Mouse (Mus musculus): ENCODE data around the gene Mkks. TPM values are rescaled to one million over a fixed set of nuclear protein-coding genes. Genes with fewer than 3 reads are reported as not detected.

Mkks gene
- 8.4 and 11.7 TPM in 2 replicates for polyA plus RNA-seq (2015; fragmentation: Nextera tagmentation; extraction: Ambion mirVana)

DNA sequence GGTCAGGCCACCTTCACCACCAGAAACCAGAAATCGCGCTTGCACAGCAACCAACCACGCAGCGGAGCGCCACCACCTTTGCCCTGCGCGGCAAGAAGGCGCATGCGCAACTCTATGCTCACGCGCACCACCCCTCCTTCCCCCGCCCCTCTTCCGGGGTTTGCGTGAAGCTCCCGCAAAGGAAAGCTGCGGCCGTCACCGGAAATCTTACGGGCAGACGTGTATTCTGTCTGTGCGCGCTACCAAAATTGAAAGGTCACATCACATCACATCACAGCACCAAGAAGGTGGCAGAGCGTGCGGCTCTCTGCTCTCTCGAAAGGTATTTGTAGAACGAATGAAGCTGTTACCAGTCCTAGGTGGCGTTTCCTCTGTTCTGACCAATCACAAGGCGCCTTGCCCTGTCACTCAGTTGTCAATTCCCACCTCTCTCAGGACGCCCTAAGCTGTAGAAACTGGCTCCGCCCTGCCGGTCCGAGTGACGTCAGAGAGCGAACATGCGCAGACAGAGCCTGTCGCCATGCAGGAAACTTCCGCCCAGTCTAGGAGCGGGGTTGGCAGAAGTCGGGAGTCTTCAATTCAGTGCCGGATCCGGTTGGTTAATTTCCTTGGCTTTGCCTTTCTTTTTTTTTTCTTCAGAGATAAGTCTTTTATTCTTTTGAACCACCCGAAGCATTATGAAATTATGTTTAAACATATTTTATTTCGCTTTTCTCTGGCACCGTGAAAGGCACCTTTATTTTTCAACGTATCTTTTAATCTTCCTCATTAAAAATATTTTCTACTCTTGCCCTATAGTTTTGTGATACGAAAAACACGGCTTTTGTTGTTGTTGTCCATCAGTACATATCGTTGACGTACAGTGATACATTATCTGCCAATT is at the start of gene Mkks, which contains the start of the genes Slx4ip and AL731706.1:
Gene Mkks, minus strand, starts transcription at position 322 of the 883 bp plus-strand sequence.
Gene Slx4ip, plus strand, starts transcription at position 151 of the 883 bp plus-strand sequence.
Gene AL731706.1, minus strand, starts transcription at position 322 of the 883 bp plus-strand sequence.

DNA sequence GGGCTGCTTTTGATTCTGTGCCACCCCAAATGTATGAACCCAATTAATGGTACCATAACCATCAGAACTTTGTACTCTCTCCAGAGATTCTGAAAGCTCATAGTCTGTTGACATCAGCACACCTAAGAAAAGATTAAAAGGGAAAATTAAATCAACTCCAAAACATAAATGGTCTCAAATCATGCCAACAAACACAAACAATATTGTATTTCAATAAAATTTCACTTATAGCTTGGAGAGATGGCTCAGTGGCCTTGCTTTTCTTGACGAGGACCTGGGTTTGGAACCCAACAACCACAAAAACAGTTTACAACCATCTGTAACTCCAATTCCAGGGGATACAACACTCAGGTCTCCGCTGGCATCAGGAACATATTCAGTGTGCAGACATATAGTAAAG is 5.6 kb downstream of the Mkks start, which contains the start of gene AL731706.2:
Gene AL731706.2, minus strand, starts transcription at position 101 of the 400 bp plus-strand sequence.

Other genes with a start within 250 kb of the Mkks start
- 422 and 458 TPM in 2 replicates for gene Snap25, start 177.9 kb downstream of the Mkks start, polyA plus RNA-seq (2015; fragmentation: Nextera tagmentation; extraction: Ambion mirVana)
- gene AL731706.2, start 5.7 kb downstream of the Mkks start, polyA plus RNA-seq (2015; fragmentation: Nextera tagmentation; extraction: Ambion mirVana): 41.3 and 43.2 TPM in 2 replicates
- gene Slx4ip, start 171 bp downstream of the Mkks start, polyA plus RNA-seq (2015; fragmentation: Nextera tagmentation; extraction: Ambion mirVana): 8.4 and 9.0 TPM in 2 replicates
- gene AL731706.1, start within 50 bp of the Mkks start, polyA plus RNA-seq (2015; fragmentation: Nextera tagmentation; extraction: Ambion mirVana): 27.0 and 28.4 TPM in 2 replicates
- 5.2 and 6.0 TPM in 2 replicates for gene Jag1, start 225.3 kb upstream of the Mkks start, polyA plus RNA-seq (2015; fragmentation: Nextera tagmentation; extraction: Ambion mirVana)